Mouse (Mus musculus) MEL (cell line): ENCODE results near the gene Sugp2. TPM values are rescaled to one million over a fixed set of nuclear protein-coding genes. Genes with fewer than 3 reads are reported as not detected.

ENCODE experiments used
- DNase-seq: peaks from one replicate; pipeline ENCODE4 v3.0.0; 2011; ENCODE audit warnings: low read depth, low spot score
- H3K27ac ChIP-seq: 2 replicates; pipeline ENCODE4 v1.5.1; 2012; ENCODE audit warnings: low read depth, mild to moderate bottlenecking, control low read depth, low read length, moderate library complexity; ENCODE audit not compliant: control insufficient read depth
- H3K27me3 ChIP-seq, 2 experiments: fragments of 150-350 bp in 1 of 2; sonication (generic) in 1 of 2; 2 replicates each; pipeline ENCODE4 v1.6.1; 2012; ENCODE audit warnings: low read length in 2 of 2, mild to moderate bottlenecking in 2 of 2, improper control_type of control experiment in 1 of 2, moderate library complexity in 1 of 2; ENCODE audit not compliant: insufficient read depth in 2 of 2, control insufficient read depth in 1 of 2
- H3K36me3 ChIP-seq, 2 experiments: 2 replicates each; pipeline ENCODE4 v1.6.1; 2012 to 2014; ENCODE audit warnings: low read length in 2 of 2, improper control_type of control experiment in 1 of 2, inconsistent platforms in 1 of 2, mild to moderate bottlenecking in 1 of 2; ENCODE audit not compliant: insufficient read depth in 2 of 2, control insufficient read depth in 1 of 2
- H3K4me1 ChIP-seq, 2 experiments: fragments of 150-350 bp in 1 of 2; sonication (generic) in 1 of 2; 2 replicates each; pipeline ENCODE4 v1.6.1; 2012; ENCODE audit warnings: low read length in 2 of 2, improper control_type of control experiment in 1 of 2, mild to moderate bottlenecking in 1 of 2; ENCODE audit not compliant: insufficient read depth in 2 of 2, control insufficient read depth in 1 of 2
- H3K4me3 ChIP-seq, 2 experiments: fragments of 150-350 bp in 1 of 2; sonication (generic) in 1 of 2; 2 replicates each; pipeline ENCODE4 v1.5.1; 2012; ENCODE audit warnings: low read depth in 2 of 2, low read length in 2 of 2, mild to moderate bottlenecking in 2 of 2, moderate library complexity in 2 of 2, control low read depth in 1 of 2, improper control_type of control experiment in 1 of 2; ENCODE audit not compliant: control insufficient read depth in 1 of 2, insufficient read depth in 1 of 2
- H3K79me2 ChIP-seq: 2 replicates; pipeline ENCODE4 v1.6.1; 2012; ENCODE audit warnings: mild to moderate bottlenecking, low read length, moderate library complexity; ENCODE audit not compliant: control insufficient read depth, poor library complexity, insufficient read depth
- H3K9ac ChIP-seq: 2 replicates; pipeline ENCODE4 v1.6.1; 2012; ENCODE audit warnings: low read depth, mild to moderate bottlenecking, control low read depth, low read length, moderate library complexity; ENCODE audit not compliant: control insufficient read depth, poor library complexity, severe bottlenecking
- H3K9me3 ChIP-seq: fragments of 150-350 bp; sonication (generic); replicated peaks from 2 replicates; pipeline ENCODE4 v1.6.1; 2012; ENCODE audit warnings: mild to moderate bottlenecking, low read length, improper control_type of control experiment, moderate library complexity; ENCODE audit not compliant: insufficient read depth
- BHLHE40 ChIP-seq: IDR thresholded peaks from 2 replicates; pipeline ENCODE4 v1.6.1; 2012; ENCODE audit warnings: low read depth, mild to moderate bottlenecking, inconsistent platforms, low read length, improper control_type of control experiment, borderline replicate concordance
- CTCF ChIP-seq, 3 experiments: IDR thresholded peaks in 2 of 3; conservative IDR thresholded peaks in 1 of 3; 2 replicates each; pipeline ENCODE4 v1.5.1; 2011 to 2012; ENCODE audit warnings: low read length in 3 of 3, low read depth in 2 of 3, mild to moderate bottlenecking in 2 of 3, improper control_type of control experiment in 1 of 3, inconsistent platforms in 1 of 3, mixed read lengths in 1 of 3, moderate library complexity in 1 of 3; ENCODE audit not compliant: control insufficient read depth in 1 of 3, insufficient read depth in 1 of 3, poor library complexity in 1 of 3, severe bottlenecking in 1 of 3
- ETS1 ChIP-seq: IDR thresholded peaks from 2 replicates; pipeline ENCODE4 v1.6.1; 2012; ENCODE audit warnings: low read depth, mild to moderate bottlenecking, inconsistent platforms, low read length, improper control_type of control experiment, moderate library complexity
- GABPA ChIP-seq: IDR thresholded peaks from 2 replicates; pipeline ENCODE4 v1.6.1; 2012; ENCODE audit warnings: low read depth, mild to moderate bottlenecking, inconsistent platforms, low read length, improper control_type of control experiment, moderate library complexity
- GATA1 ChIP-seq: IDR thresholded peaks from 2 replicates; pipeline ENCODE4 v1.6.1; 2011; ENCODE audit warnings: low read depth, low read length, improper control_type of control experiment
- JUND ChIP-seq: IDR thresholded peaks from 2 replicates; pipeline ENCODE4 v1.6.1; 2011; ENCODE audit warnings: low read depth, mild to moderate bottlenecking, improper control_type of control experiment, low read length
- KAT2A ChIP-seq: conservative IDR thresholded peaks from 2 replicates; pipeline ENCODE4 v1.6.1; 2012; ENCODE audit warnings: low read depth, low read length, improper control_type of control experiment, inconsistent platforms
- MAFK ChIP-seq: IDR thresholded peaks from 2 replicates; pipeline ENCODE4 v1.6.1; 2011; ENCODE audit warnings: low read depth, mild to moderate bottlenecking, low read length, improper control_type of control experiment, borderline replicate concordance
- MAX ChIP-seq: IDR thresholded peaks from 2 replicates; pipeline ENCODE4 v1.6.1; 2011; ENCODE audit warnings: low read length, improper control_type of control experiment
- MYB ChIP-seq: IDR thresholded peaks from 2 replicates; pipeline ENCODE4 v1.6.1; 2011; ENCODE audit warnings: mild to moderate bottlenecking, low read depth, low read length, improper control_type of control experiment
- NELFE ChIP-seq: IDR thresholded peaks from 2 replicates; pipeline ENCODE4 v1.6.1; 2011; ENCODE audit warnings: low read depth, low read length, improper control_type of control experiment
- NRF1 ChIP-seq: IDR thresholded peaks from 2 replicates; pipeline ENCODE4 v1.6.1; 2014; ENCODE audit warnings: low read depth, mild to moderate bottlenecking, inconsistent platforms, low read length, improper control_type of control experiment, moderate library complexity; ENCODE audit not compliant: poor library complexity, insufficient read depth, severe bottlenecking
- POLR2AphosphoS2 ChIP-seq: IDR thresholded peaks from 2 replicates; pipeline ENCODE4 v1.6.1; 2011; ENCODE audit warnings: low read length, improper control_type of control experiment
- RAD21 ChIP-seq: IDR thresholded peaks from 2 replicates; pipeline ENCODE4 v1.6.1; 2011; ENCODE audit warnings: mild to moderate bottlenecking, low read depth, low read length, improper control_type of control experiment
- RCOR1 ChIP-seq: IDR thresholded peaks from 2 replicates; pipeline ENCODE4 v1.6.1; 2012; ENCODE audit warnings: low read depth, mild to moderate bottlenecking, inconsistent platforms, low read length, improper control_type of control experiment
- SMC3 ChIP-seq: IDR thresholded peaks from 2 replicates; pipeline ENCODE4 v1.6.1; 2011; ENCODE audit warnings: low read depth, low read length, improper control_type of control experiment
- TBP ChIP-seq: IDR thresholded peaks from 2 replicates; pipeline ENCODE4 v1.8.0; 2011; ENCODE audit warnings: low read depth, low read length, improper control_type of control experiment
- TCF12 ChIP-seq: IDR thresholded peaks from 2 replicates; pipeline ENCODE4 v1.6.1; 2014; ENCODE audit warnings: low read depth, mild to moderate bottlenecking, inconsistent platforms, low read length, improper control_type of control experiment, moderate library complexity
- UBTF ChIP-seq: IDR thresholded peaks from 2 replicates; pipeline ENCODE4 v1.6.1; 2012; ENCODE audit warnings: low read depth, mild to moderate bottlenecking, inconsistent platforms, low read length, improper control_type of control experiment, moderate library complexity, borderline replicate concordance; ENCODE audit not compliant: insufficient read depth
- USF1 ChIP-seq: IDR thresholded peaks from 2 replicates; pipeline ENCODE4 v1.6.1; 2014; ENCODE audit warnings: low read depth, mild to moderate bottlenecking, inconsistent platforms, low read length, improper control_type of control experiment, moderate library complexity
- USF2 ChIP-seq, 2 experiments: IDR thresholded peaks; 2 replicates each; pipeline ENCODE4 v1.6.1; 2011 to 2012; ENCODE audit warnings: improper control_type of control experiment in 2 of 2, low read length in 2 of 2, borderline replicate concordance in 1 of 2, inconsistent platforms in 1 of 2, low read depth in 1 of 2, mild to moderate bottlenecking in 1 of 2; ENCODE audit not compliant: insufficient read depth in 1 of 2
- ZC3H11A ChIP-seq: IDR thresholded peaks from 2 replicates; pipeline ENCODE4 v1.6.1; 2012; ENCODE audit warnings: low read depth, mild to moderate bottlenecking, inconsistent platforms, low read length, improper control_type of control experiment
- ZKSCAN1 ChIP-seq: IDR thresholded peaks from 2 replicates; pipeline ENCODE4 v1.6.1; 2012; ENCODE audit warnings: low read depth, mild to moderate bottlenecking, inconsistent platforms, low read length, improper control_type of control experiment, moderate library complexity
- polyA plus RNA-seq, 2 experiments: library from polyadenylated mRNA; stranded (reverse) in 1 of 2; unstranded in 1 of 2; fragments of >175 nt in 1 of 2; fragments of >200 nt in 1 of 2; gene quantifications; 2 replicates each; pipeline versions ENCODE4 v1.2.1 to v1.2.4; 2012; ENCODE audit warnings: low replicate concordance in 2 of 2, low read depth in 1 of 2; ENCODE audit not compliant: insufficient read length in 2 of 2, insufficient read depth in 1 of 2, missing spikeins in 1 of 2
- total RNA-seq: library from RNA; depleted of rRNA; stranded (reverse); fragments of 300-350 nt; gene quantifications from 2 replicates; pipeline ENCODE4 v1.2.3, GENCODE M21; 2012

Gene Sugp2
- total and polyA plus RNA-seq, 3 experiments: 23.9 to 27.4 TPM; not detected in 1

DNA sequence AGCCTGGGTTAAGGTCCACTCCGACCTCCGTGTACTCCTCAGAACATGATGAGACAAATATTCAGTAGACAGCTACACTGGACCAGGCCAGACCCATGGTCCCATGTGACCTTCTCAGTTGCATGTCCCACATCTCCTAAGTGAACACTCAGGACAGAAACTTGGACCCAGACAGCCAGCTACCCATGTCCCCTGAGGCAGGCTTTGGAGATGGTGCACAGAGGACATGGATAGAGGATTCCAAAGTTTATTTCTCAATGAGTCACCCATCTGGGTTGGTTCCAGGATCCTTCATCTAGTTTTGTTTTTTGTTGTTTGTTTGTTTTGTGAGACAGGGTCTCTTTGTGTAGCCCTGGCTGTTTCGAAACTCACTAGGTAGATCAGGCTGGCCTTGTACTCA is 13.1 kb upstream of the Sugp2 start:
- Histone ChIP-seq H3K27me3 (no peaks in the 10 kb centered on the region), H3K9me3 (no peaks in the 10 kb centered on the region), H3K4me3 (no peak overlapping the region), H3K4me1 (no peaks in the 10 kb centered on the region), H3K36me3 (peaks cover 0 to 2% of the 10 kb centered on the region in 2 experiments; a peak in 1 of 4 replicates), H3K9ac (no peak overlapping the region), H3K79me2 (no peaks in the 10 kb centered on the region), H3K27ac (no peak overlapping the region)
- DNase-seq: no peak
- TF ChIP-seq GABPA (no peak), POLR2AphosphoS2 (no peak), JUND (no peak), USF1 (no peak), KAT2A (no peak), NRF1 (no peak)

DNA sequence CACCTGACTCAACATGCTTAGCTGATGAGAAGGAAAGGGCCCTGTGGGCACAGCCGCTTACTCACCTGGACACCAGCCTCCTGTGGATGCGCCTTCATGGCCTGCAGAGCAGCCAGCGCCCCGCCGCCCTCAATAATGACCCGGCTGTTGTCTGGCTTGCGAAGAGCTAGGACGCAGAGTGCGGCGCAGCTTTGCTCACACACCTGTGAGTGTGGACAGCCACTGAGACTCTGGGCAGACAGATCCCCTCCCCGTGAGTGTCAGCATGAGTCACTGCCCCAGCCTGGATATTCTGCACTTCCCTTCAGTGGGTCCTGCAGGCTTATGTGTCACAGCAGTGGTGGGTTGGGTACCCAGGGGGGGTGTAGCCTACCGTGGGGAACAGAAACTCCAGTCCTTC is 12.0 kb upstream of the Sugp2 start:
- TF ChIP-seq MYB (no peak), ETS1 (no peak), TCF12 (no peak), RCOR1 (no peak), GATA1 (no peak), NELFE (no peak)
- Histone ChIP-seq H3K9ac (no peak overlapping the region), H3K27ac (no peak overlapping the region), H3K4me1 (no peaks in the 10 kb centered on the region), H3K36me3 (peaks cover 0 to 2% of the 10 kb centered on the region in 2 experiments; a peak in 1 of 4 replicates), H3K9me3 (no peaks in the 10 kb centered on the region), H3K4me3 (no peak overlapping the region), H3K27me3 (no peaks in the 10 kb centered on the region), H3K79me2 (no peaks in the 10 kb centered on the region)
- DNase-seq: no peak

DNA sequence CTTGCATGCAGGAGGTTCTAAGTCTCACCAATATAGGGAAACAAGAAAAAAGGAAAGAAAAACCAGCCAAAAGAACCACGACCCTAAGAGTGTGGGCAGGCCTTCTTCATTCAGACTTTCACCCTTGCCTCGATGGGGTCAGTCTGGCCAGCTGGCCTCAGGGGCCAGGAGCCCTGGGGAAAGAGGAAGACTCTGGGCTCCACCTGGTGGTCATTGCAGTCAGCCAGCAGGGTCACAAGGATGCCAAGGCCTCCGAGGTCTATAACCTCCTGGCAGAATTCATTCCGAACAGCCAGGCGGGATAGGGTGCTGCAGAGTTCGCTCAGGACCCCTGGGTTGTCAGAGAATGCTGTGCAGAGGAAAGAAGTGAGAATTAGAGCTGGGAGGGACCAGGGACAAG is 10.7 kb upstream of the Sugp2 start:
- Histone ChIP-seq H3K4me3 (no peak overlapping the region), H3K9ac (no peak overlapping the region), H3K79me2 (no peaks in the 10 kb centered on the region), H3K9me3 (no peaks in the 10 kb centered on the region), H3K4me1 (no peaks in the 10 kb centered on the region), H3K36me3 (peaks cover 0 to 2% of the 10 kb centered on the region in 2 experiments; a peak in 1 of 4 replicates)
- no peak for DNase-seq
- TF ChIP-seq UBTF (no peak), RAD21 (peak; percentile 19), RCOR1 (no peak), BHLHE40 (no peak), ZKSCAN1 (no peak), POLR2AphosphoS2 (no peak), MAFK (no peak), USF2 (IDR thresholded peaks at IDR 0.05; ENCODE audit: borderline replicate concordance in 1 of 2, insufficient read depth in 1 of 2, low read depth in 1 of 2, low read length in 2 of 2) (no peak), CTCF (IDR thresholded peaks at IDR 0.05 in 2 of 3, conservative IDR thresholded peaks at IDR 0.05 in 1 of 3; ENCODE audit: control insufficient read depth in 1 of 3, insufficient read depth in 1 of 3, low read depth in 2 of 3, low read length in 3 of 3, poor library complexity in 1 of 3, severe bottlenecking in 1 of 3) (peak; percentile 27 to 52 (median 42); a peak in 5 of 6 replicates), TBP (no peak), SMC3 (peak; percentile 41), MAX (no peak), ZC3H11A (no peak)
- TF ChIP-seq, all 39 proteins: peak for 3
- Histone ChIP-seq H3K27ac (no peak overlapping the region), H3K27me3 (no peaks in the 10 kb centered on the region)
